Mouse (Mus musculus) gastrocnemius, postnatal 10 days (tissue): ENCODE data around the gene 4933415A04Rik. TPM values are rescaled to one million over a fixed set of nuclear protein-coding genes. Genes with fewer than 3 reads are reported as not detected.

Experiments used
- DNase-seq: peaks from one replicate; pipeline ENCODE4 v3.0.0; 2021; ENCODE audit warnings: mixed read lengths
- total RNA-seq, 2 experiments: library from RNA; stranded (reverse); gene quantifications; 2 replicates each; pipeline ENCODE4 v1.2.3; 2021

The 4933415A04Rik gene
- total RNA-seq, 2 experiments from 2014 or later, result 0.26 to 0.45 TPM

GRCm38 (mm10) chr11:43575061-43575375 is 11.8 kb upstream of the 4933415A04Rik start:
- no peak for DNase-seq

GRCm38 (mm10) chr11:43575376-43576151 is 11.3 kb upstream of the 4933415A04Rik start:
- DNase-seq, result no peak

- DNase-seq, result no peak
These were observed 8.9 kb upstream of the 4933415A04Rik start for GRCm38 (mm10) chr11:43577713-43578478.

GRCm38 (mm10) chr11:43585211-43586005 is 1.4 kb upstream of the 4933415A04Rik start:
- no peak for DNase-seq

- no peak for DNase-seq
These were observed 2.8 kb downstream of the 4933415A04Rik start for GRCm38 (mm10) chr11:43589530-43590072.

- no peak for DNase-seq
These were observed 14.6 kb downstream of the 4933415A04Rik start, which contains the start of gene Fabp6 for GRCm38 (mm10) chr11:43601440-43601839. Fabp6 (minus strand) TSS chr11:43601540.

- DNase-seq, result no peak
These were observed 17.4 kb downstream of the 4933415A04Rik start for GRCm38 (mm10) chr11:43604207-43604606.

GRCm38 (mm10) chr11:43604891-43605290 is 18.1 kb downstream of the 4933415A04Rik start:
- no peak for DNase-seq

- DNase-seq, result no peak
These were observed 19.0 kb downstream of the 4933415A04Rik start for GRCm38 (mm10) chr11:43605859-43606258.

- DNase-seq, result no peak
These were observed 21.6 kb downstream of the 4933415A04Rik start for GRCm38 (mm10) chr11:43608440-43608839.

- DNase-seq, result no peak
These were observed 23.3 kb downstream of the 4933415A04Rik start for GRCm38 (mm10) chr11:43610006-43610661.

- DNase-seq, result no peak
These were observed 23.8 kb downstream of the 4933415A04Rik start for GRCm38 (mm10) chr11:43610662-43611033.

GRCm38 (mm10) chr11:43612834-43613488 is 26.1 kb downstream of the 4933415A04Rik start:
- DNase-seq, result peak; percentile 82

GRCm38 (mm10) chr11:43617924-43618323 is 31.1 kb downstream of the 4933415A04Rik start:
- DNase-seq, result peak; percentile 26

- DNase-seq, result no peak
These were observed 31.6 kb downstream of the 4933415A04Rik start for GRCm38 (mm10) chr11:43618403-43618802.

- DNase-seq, result no peak
These were observed 34.9 kb downstream of the 4933415A04Rik start for GRCm38 (mm10) chr11:43621769-43622168.

GRCm38 (mm10) chr11:43624341-43624740 is 37.5 kb downstream of the 4933415A04Rik start:
- no peak for DNase-seq

- peak; percentile 29 for DNase-seq
These were observed 39.6 kb downstream of the 4933415A04Rik start for GRCm38 (mm10) chr11:43626300-43626926.

GRCm38 (mm10) chr11:43626927-43627645 is 40.2 kb downstream of the 4933415A04Rik start:
- no peak for DNase-seq

GRCm38 (mm10) chr11:43631645-43632044 is 44.8 kb downstream of the 4933415A04Rik start:
- no peak for DNase-seq
